Mouse (Mus musculus) layer of hippocampus, postnatal 14 days (tissue): ENCODE measurements around the gene Cfap97. TPM values are rescaled to one million over a fixed set of nuclear protein-coding genes. Genes with fewer than 3 reads are reported as not detected.
"Not testable (repeated sequence)": the region's sequence is repeated elsewhere in the genome, so short reads cannot be mapped to it uniquely, and the experiment has no call there.

Experiments used
- DNase-seq, 2 experiments: peaks; one replicate each; pipeline ENCODE4 v3.0.0; 2021 to 2022; ENCODE audit warnings: low spot score in 2 of 2, mixed read lengths in 1 of 2
- long read RNA-seq, 2 experiments: library from polyadenylated mRNA; stranded (forward); transcript quantifications; one replicate each; pipeline ENCODE4 v2.0.0; 2021
- total RNA-seq, 2 experiments: library from RNA; stranded (reverse); gene quantifications; 2 replicates each; pipeline ENCODE4 v1.2.3; 2021

The Cfap97 gene
- 10 to 100 TPM; 20.4 to 22.3 TPM for total RNA-seq
- long read RNA-seq, experiment 1, full-length matches to known transcripts, result 9 of 14 reads
- long read RNA-seq, experiment 1, partial matches to known transcripts, result 2 of 14 reads
- long read RNA-seq, experiment 1, other reads (novel, unspliced or antisense), result 3 of 14 reads
- long read RNA-seq, experiment 2, full-length matches to known transcripts, result 3 of 17 reads
- long read RNA-seq, experiment 2, partial matches to known transcripts, result 2 of 17 reads
- long read RNA-seq, experiment 2, other reads (novel, unspliced or antisense), result 12 of 17 reads

GRCm38 (mm10) chr8:46151202-46152062, at the start of gene Cfap97:
Cfap97 (plus strand) TSS chr8:46151771.
- peak; percentile 33 to 43 for DNase-seq

GRCm38 (mm10) chr8:46103434-46103833, 48.1 kb upstream of the Cfap97 start:
- no peak for DNase-seq

- DNase-seq, result no peak
Measured at GRCm38 (mm10) chr8:46107690-46108089, 43.9 kb upstream of the Cfap97 start.

GRCm38 (mm10) chr8:46113421-46114170, 38.0 kb upstream of the Cfap97 start:
- not testable (repeated sequence) for DNase-seq

- DNase-seq, result no peak
Measured at GRCm38 (mm10) chr8:46117172-46117571, 34.4 kb upstream of the Cfap97 start.

- DNase-seq, result no peak
Measured at GRCm38 (mm10) chr8:46119176-46119575, 32.4 kb upstream of the Cfap97 start.

- DNase-seq, result no peak
Measured at GRCm38 (mm10) chr8:46122498-46122897, 29.1 kb upstream of the Cfap97 start.

- DNase-seq, result no peak
Measured at GRCm38 (mm10) chr8:46130426-46130825, 21.1 kb upstream of the Cfap97 start.

- not testable (repeated sequence) for DNase-seq
Measured at GRCm38 (mm10) chr8:46135546-46135945, 16.0 kb upstream of the Cfap97 start.

- DNase-seq, result no peak
Measured at GRCm38 (mm10) chr8:46137336-46137735, 14.2 kb upstream of the Cfap97 start.

GRCm38 (mm10) chr8:46137843-46138596, 13.6 kb upstream of the Cfap97 start:
- DNase-seq, result no peak

GRCm38 (mm10) chr8:46140376-46141120, 11.0 kb upstream of the Cfap97 start:
- DNase-seq, result no peak

- DNase-seq, result no peak
Measured at GRCm38 (mm10) chr8:46141688-46142087, 9.9 kb upstream of the Cfap97 start.

GRCm38 (mm10) chr8:46142498-46143081, 9.0 kb upstream of the Cfap97 start:
- DNase-seq, result no peak

- DNase-seq, result no peak
Measured at GRCm38 (mm10) chr8:46143470-46143869, 8.1 kb upstream of the Cfap97 start.

GRCm38 (mm10) chr8:46143924-46144323, 7.6 kb upstream of the Cfap97 start:
- DNase-seq, result no peak

GRCm38 (mm10) chr8:46146173-46146572, 5.4 kb upstream of the Cfap97 start:
- peak in 1 of 2 experiments; percentile 27 for DNase-seq

GRCm38 (mm10) chr8:46149306-46149705, 2.3 kb upstream of the Cfap97 start:
- no peak for DNase-seq

- no peak for DNase-seq
Measured at GRCm38 (mm10) chr8:46149782-46150181, 1.8 kb upstream of the Cfap97 start.
